Mouse (Mus musculus): ENCODE data around the gene Gm20721. TPM values are rescaled to one million over a fixed set of nuclear protein-coding genes. Genes with fewer than 3 reads are reported as not detected.
A peak's percentile ranks its signal among the peaks of the same experiment; 100 is the strongest.

Gm20721 gene
- total RNA-seq (2021) (1 to 10 TPM; 1.6 to 1.8 TPM), polyA plus RNA-seq (2012; rRNA removed) (0.12 TPM in 1 of 2 replicates, not detected in the other)
- long read RNA-seq, partial matches to known transcripts: 0 of 1 reads
- long read RNA-seq, other reads (novel, unspliced or antisense): 1 of 1 reads

- no peaks in the 10 kb centered on the region for H3K27me3 ChIP-seq (ENCODE audit: control insufficient read depth, insufficient read depth, low read length)
- no peak within 1 kb of the TSS for H3K4me3 ChIP-seq
- peaks cover 38% of the 10 kb centered on the region for H3K36me3 ChIP-seq (ENCODE audit: control insufficient read depth, insufficient read depth, low read length)
- no peak within 1 kb of the TSS for H3K9ac ChIP-seq (ENCODE audit: low read depth, low read length)
- peaks cover 23% of the 10 kb centered on the region for H3K4me1 ChIP-seq (ENCODE audit: control insufficient read depth, insufficient read depth, low read length)
- 92% methylated on average over 5 of the region's 5 CpGs for WGBS
- TF ChIP-seq CTCF (IDR thresholded peaks at IDR 0.05) (no peak), EP300 (IDR thresholded peaks at IDR 0.05; ENCODE audit: insufficient read depth, low read depth, low read length) (no peak), POLR2A (IDR thresholded peaks at IDR 0.05; ENCODE audit: insufficient read depth, low read depth, low read length) (no peak)
- peak within 1 kb of the TSS; percentile 90; the same call in 1 of the 2 replicates for H3K27ac ChIP-seq
- H3K79me2 ChIP-seq (replicated peaks; ENCODE audit: control insufficient read depth, insufficient read depth, low read length): peaks cover 6% of the 10 kb centered on the region
- intact Hi-C loops (cut with DNase I): no loop called here
- DNase-seq: no peak
Measured at GRCm38 (mm10) chr2:174346612-174346998, at the start of gene Gm20721. Gene Gm20721, minus strand, starts transcription at chr2:174346712.

DNA sequence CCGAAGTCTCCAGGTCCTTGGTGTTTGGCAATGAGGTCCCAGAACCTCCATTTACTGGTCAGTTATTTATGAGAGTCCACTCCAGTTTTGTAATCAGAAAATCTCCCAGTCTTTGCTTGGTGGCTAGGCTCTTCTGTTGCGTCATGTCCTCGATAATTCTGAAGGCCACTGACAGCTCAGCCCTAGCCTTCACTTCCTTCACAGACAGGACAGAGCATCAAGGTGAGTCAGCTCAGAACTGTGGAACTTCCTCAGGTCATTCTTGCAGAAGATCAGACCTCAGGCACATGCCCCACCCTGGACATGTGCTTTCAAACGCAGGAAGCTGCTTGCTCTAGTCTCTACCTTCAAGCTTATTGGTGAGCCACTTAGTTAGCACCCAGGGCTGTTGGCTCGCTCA lies 46.9 kb upstream of the Gm20721 start:
- H3K4me3 ChIP-seq: no peak overlapping the region
- H3K27me3 ChIP-seq (ENCODE audit: control insufficient read depth, insufficient read depth, low read length): no peaks in the 10 kb centered on the region
- H3K79me2 ChIP-seq (replicated peaks; ENCODE audit: control insufficient read depth, insufficient read depth, low read length): no peaks in the 10 kb centered on the region
- H3K36me3 ChIP-seq (ENCODE audit: control insufficient read depth, insufficient read depth, low read length): no peaks in the 10 kb centered on the region
- no peak overlapping the region for H3K9ac ChIP-seq (ENCODE audit: low read depth, low read length)
- intact Hi-C loops (cut with DNase I): no loop called here
- H3K27ac ChIP-seq: no peak overlapping the region
- TF ChIP-seq CTCF (IDR thresholded peaks at IDR 0.05): no peak
- no peak for TF ChIP-seq EP300 (IDR thresholded peaks at IDR 0.05; ENCODE audit: insufficient read depth, low read depth, low read length)
- no peak for TF ChIP-seq POLR2A (IDR thresholded peaks at IDR 0.05; ENCODE audit: insufficient read depth, low read depth, low read length)
- H3K4me1 ChIP-seq (ENCODE audit: control insufficient read depth, insufficient read depth, low read length): no peaks in the 10 kb centered on the region
- DNase-seq: no peak
- WGBS: 56% methylated on average over 5 of the region's 5 CpGs

DNA sequence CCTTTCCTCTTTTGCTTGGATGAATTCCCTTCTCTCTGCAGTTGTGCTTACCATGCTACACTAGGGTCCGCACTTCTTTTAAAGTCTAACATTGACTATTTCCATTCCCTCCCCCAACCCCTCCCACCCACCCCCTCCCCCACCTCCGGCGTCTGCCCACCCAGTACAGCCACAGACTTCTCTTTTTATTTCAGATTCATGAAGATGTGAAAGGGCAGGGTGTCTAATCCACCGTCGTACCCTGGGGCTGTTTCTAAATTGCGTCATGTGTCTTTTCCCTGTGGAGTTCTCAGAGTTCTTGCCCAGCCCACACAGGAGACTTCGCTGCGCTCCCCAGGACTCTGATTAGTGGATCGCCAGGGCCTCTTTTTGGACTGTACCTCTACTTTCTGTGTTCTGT lies 46.0 kb upstream of the Gm20721 start:
- no peak for DNase-seq
- H3K4me1 ChIP-seq (ENCODE audit: control insufficient read depth, insufficient read depth, low read length): no peaks in the 10 kb centered on the region
- intact Hi-C loops (cut with DNase I): no loop called here
- H3K79me2 ChIP-seq (replicated peaks; ENCODE audit: control insufficient read depth, insufficient read depth, low read length): no peaks in the 10 kb centered on the region
- no peak for TF ChIP-seq POLR2A (IDR thresholded peaks at IDR 0.05; ENCODE audit: insufficient read depth, low read depth, low read length)
- no peak for TF ChIP-seq EP300 (IDR thresholded peaks at IDR 0.05; ENCODE audit: insufficient read depth, low read depth, low read length)
- TF ChIP-seq CTCF (IDR thresholded peaks at IDR 0.05): no peak
- H3K27ac ChIP-seq: no peak overlapping the region
- H3K27me3 ChIP-seq (ENCODE audit: control insufficient read depth, insufficient read depth, low read length): no peaks in the 10 kb centered on the region
- no peaks in the 10 kb centered on the region for H3K36me3 ChIP-seq (ENCODE audit: control insufficient read depth, insufficient read depth, low read length)
- 80% methylated on average over 9 of the region's 9 CpGs for WGBS
- no peak overlapping the region for H3K9ac ChIP-seq (ENCODE audit: low read depth, low read length)
- no peak overlapping the region for H3K4me3 ChIP-seq

GRCm38 (mm10) chr2:174391936-174392335 lies 45.4 kb upstream of the Gm20721 start:
- DNase-seq: no peak
- no peak for TF ChIP-seq CTCF (IDR thresholded peaks at IDR 0.05)
- no peak for TF ChIP-seq EP300 (IDR thresholded peaks at IDR 0.05; ENCODE audit: insufficient read depth, low read depth, low read length)
- TF ChIP-seq POLR2A (IDR thresholded peaks at IDR 0.05; ENCODE audit: insufficient read depth, low read depth, low read length): no peak
- Histone ChIP-seq H3K4me1 (ENCODE audit: control insufficient read depth, insufficient read depth, low read length) (no peaks in the 10 kb centered on the region), H3K36me3 (ENCODE audit: control insufficient read depth, insufficient read depth, low read length) (no peaks in the 10 kb centered on the region), H3K27ac (no peak overlapping the region), H3K9ac (ENCODE audit: low read depth, low read length) (no peak overlapping the region), H3K4me3 (no peak overlapping the region), H3K27me3 (ENCODE audit: control insufficient read depth, insufficient read depth, low read length) (no peaks in the 10 kb centered on the region), H3K79me2 (replicated peaks; ENCODE audit: control insufficient read depth, insufficient read depth, low read length) (no peaks in the 10 kb centered on the region)
- intact Hi-C loops (cut with DNase I): no loop called here
- 83% methylated on average over 3 of the region's 3 CpGs for WGBS

GRCm38 (mm10) chr2:174381021-174381420 lies 34.5 kb upstream of the Gm20721 start:
- TF ChIP-seq POLR2A (IDR thresholded peaks at IDR 0.05; ENCODE audit: insufficient read depth, low read depth, low read length) (no peak), EP300 (IDR thresholded peaks at IDR 0.05; ENCODE audit: insufficient read depth, low read depth, low read length) (no peak), CTCF (IDR thresholded peaks at IDR 0.05) (no peak)
- H3K9ac ChIP-seq (ENCODE audit: low read depth, low read length): no peak overlapping the region
- DNase-seq: no peak
- WGBS: 86% methylated on average over 9 of the region's 9 CpGs
- no peak overlapping the region for H3K27ac ChIP-seq
- no peaks in the 10 kb centered on the region for H3K79me2 ChIP-seq (replicated peaks; ENCODE audit: control insufficient read depth, insufficient read depth, low read length)
- H3K36me3 ChIP-seq (ENCODE audit: control insufficient read depth, insufficient read depth, low read length): no peaks in the 10 kb centered on the region
- no peaks in the 10 kb centered on the region for H3K4me1 ChIP-seq (ENCODE audit: control insufficient read depth, insufficient read depth, low read length)
- H3K27me3 ChIP-seq (ENCODE audit: control insufficient read depth, insufficient read depth, low read length): no peaks in the 10 kb centered on the region
- H3K4me3 ChIP-seq: no peak overlapping the region
- intact Hi-C loops (cut with DNase I): no loop called here

GRCm38 (mm10) chr2:174366571-174366970 lies 20.1 kb upstream of the Gm20721 start:
- no peak for DNase-seq
- intact Hi-C loops (cut with DNase I): no loop called here
- 76% methylated on average over 10 of the region's 10 CpGs for whole genome bisulfite sequencing
- no peaks in the 10 kb centered on the region for H3K4me1 ChIP-seq (ENCODE audit: control insufficient read depth, insufficient read depth, low read length)
- H3K9ac ChIP-seq (ENCODE audit: low read depth, low read length): no peak overlapping the region
- H3K79me2 ChIP-seq (replicated peaks; ENCODE audit: control insufficient read depth, insufficient read depth, low read length): no peaks in the 10 kb centered on the region
- H3K27ac ChIP-seq: no peak overlapping the region
- TF ChIP-seq POLR2A (IDR thresholded peaks at IDR 0.05; ENCODE audit: insufficient read depth, low read depth, low read length): no peak
- no peak for TF ChIP-seq CTCF (IDR thresholded peaks at IDR 0.05)
- no peak for TF ChIP-seq EP300 (IDR thresholded peaks at IDR 0.05; ENCODE audit: insufficient read depth, low read depth, low read length)
- H3K4me3 ChIP-seq: no peak overlapping the region
- H3K27me3 ChIP-seq (ENCODE audit: control insufficient read depth, insufficient read depth, low read length): no peaks in the 10 kb centered on the region
- H3K36me3 ChIP-seq (ENCODE audit: control insufficient read depth, insufficient read depth, low read length): no peaks in the 10 kb centered on the region

All from heart, adult 2 months (tissue).